Mouse (Mus musculus) spleen, adult 2 months (tissue): ENCODE data around the gene Eogt. TPM values are rescaled to one million over a fixed set of nuclear protein-coding genes. Genes with fewer than 3 reads are reported as not detected.

Experiments
- DNase-seq, 2 experiments: peaks; one replicate each; pipeline versions ENCODE4 v3.0.0 to v3.0.0-alpha.2; 2012 to 2021; ENCODE audit warnings: low spot score in 2 of 2, low read depth in 1 of 2
- H3K27ac ChIP-seq: fragments of 200-500 bp; 2 replicates; pipeline ENCODE4 v1.5.1; 2012; ENCODE audit warnings: low read length, inconsistent platforms; ENCODE audit not compliant: insufficient read depth
- H3K27me3 ChIP-seq: fragments of 200-500 bp; 2 replicates; pipeline ENCODE4 v1.6.1; 2012; ENCODE audit warnings: mild to moderate bottlenecking, moderate library complexity, low read length, inconsistent platforms; ENCODE audit not compliant: control insufficient read depth, insufficient read depth
- H3K36me3 ChIP-seq: fragments of 200-500 bp; 2 replicates; pipeline ENCODE4 v1.6.1; 2012; ENCODE audit warnings: mild to moderate bottlenecking, low read length, inconsistent platforms; ENCODE audit not compliant: control insufficient read depth, insufficient read depth
- H3K4me1 ChIP-seq: fragments of 200-500 bp; 2 replicates; pipeline ENCODE4 v1.6.1; 2011; ENCODE audit warnings: inconsistent platforms; ENCODE audit not compliant: control insufficient read depth, insufficient read depth, insufficient read length
- H3K4me3 ChIP-seq: fragments of 200-500 bp; 2 replicates; pipeline ENCODE4 v1.5.1; 2011; ENCODE audit warnings: mild to moderate bottlenecking, inconsistent platforms; ENCODE audit not compliant: insufficient read depth, insufficient read length; ENCODE audit errors: extremely low read depth
- CTCF ChIP-seq: fragments of 200-500 bp; IDR thresholded peaks from 2 replicates; pipeline ENCODE4 v1.5.1; 2011; ENCODE audit warnings: mild to moderate bottlenecking, inconsistent platforms; ENCODE audit not compliant: insufficient read depth, insufficient read length, insufficient replicate concordance; ENCODE audit errors: extremely low read depth
- POLR2A ChIP-seq: fragments of 200-500 bp; IDR thresholded peaks from 2 replicates; pipeline ENCODE4 v1.6.1; 2011; ENCODE audit warnings: low read depth, low read length, inconsistent platforms
- WGBS: fragments of 180-500 bp; shearing (Covaris S2); methylation state at CpG from one replicate; pipeline ENCODE4 v1.1.7; 2018; 5-methylcytosine and 5-hydroxymethylcytosine counted together
- polyA plus RNA-seq: library from polyadenylated mRNA; depleted of rRNA; stranded (reverse); fragments of >200 nt; gene quantifications from 2 replicates; pipeline ENCODE4 v1.2.3, GENCODE M21; 2012

The Eogt gene
- polyA plus RNA-seq, 1 experiment: 6.2 TPM

GRCm38 (mm10) chr6:97147755-97148382, 1.1 kb downstream of the Eogt start:
- Histone ChIP-seq H3K27ac (peak overlapping the region; percentile 62; the same call in 1 of the 2 replicates), H3K36me3 (peaks cover 3% of the 10 kb centered on the region), H3K27me3 (no peaks in the 10 kb centered on the region), H3K4me1 (peaks cover 4% of the 10 kb centered on the region; the same call in 1 of the 2 replicates), H3K4me3 (peak overlapping the region; percentile 93)
- DNase-seq: no peak
- WGBS: 47% methylated on average over 18 of the region's 18 CpGs
- TF ChIP-seq POLR2A (no peak), CTCF (no peak)

- Histone ChIP-seq H3K36me3 (peaks cover 5% of the 10 kb centered on the region), H3K27me3 (no peaks in the 10 kb centered on the region), H3K4me3 (no peak overlapping the region), H3K27ac (no peak overlapping the region), H3K4me1 (peaks cover 4% of the 10 kb centered on the region; the same call in 1 of the 2 replicates)
- TF ChIP-seq POLR2A (no peak), CTCF (no peak)
- WGBS: 93% methylated on average over 7 of the region's 7 CpGs
- no peak for DNase-seq
These were observed 3.8 kb downstream of the Eogt start for GRCm38 (mm10) chr6:97145156-97145555.

GRCm38 (mm10) chr6:97144359-97144758, 4.6 kb downstream of the Eogt start:
- DNase-seq: no peak
- 90% methylated on average over 7 of the region's 7 CpGs for WGBS
- Histone ChIP-seq H3K36me3 (peaks cover 5% of the 10 kb centered on the region), H3K4me3 (no peak overlapping the region), H3K4me1 (peaks cover 4% of the 10 kb centered on the region; the same call in 1 of the 2 replicates), H3K27ac (no peak overlapping the region), H3K27me3 (no peaks in the 10 kb centered on the region)
- TF ChIP-seq POLR2A (no peak), CTCF (no peak)

GRCm38 (mm10) chr6:97142611-97143010, 6.4 kb downstream of the Eogt start:
- Histone ChIP-seq H3K27ac (no peak overlapping the region), H3K27me3 (no peaks in the 10 kb centered on the region), H3K36me3 (peaks cover 5% of the 10 kb centered on the region), H3K4me1 (no peaks in the 10 kb centered on the region), H3K4me3 (no peak overlapping the region)
- TF ChIP-seq CTCF: no peak
- no peak for TF ChIP-seq POLR2A
- WGBS: 91% methylated on average over 8 of the region's 8 CpGs
- DNase-seq: no peak

GRCm38 (mm10) chr6:97141811-97142210, 7.2 kb downstream of the Eogt start:
- no peaks in the 10 kb centered on the region for H3K4me1 ChIP-seq
- TF ChIP-seq CTCF (no peak), POLR2A (no peak)
- no peak overlapping the region for H3K4me3 ChIP-seq
- no peaks in the 10 kb centered on the region for H3K27me3 ChIP-seq
- whole genome bisulfite sequencing: 89% methylated on average over 7 of the region's 7 CpGs
- H3K27ac ChIP-seq: no peak overlapping the region
- DNase-seq: no peak
- peaks cover 5% of the 10 kb centered on the region for H3K36me3 ChIP-seq

- Histone ChIP-seq H3K27ac (no peak overlapping the region), H3K36me3 (peaks cover 7% of the 10 kb centered on the region), H3K27me3 (no peaks in the 10 kb centered on the region), H3K4me3 (no peak overlapping the region), H3K4me1 (no peaks in the 10 kb centered on the region)
- DNase-seq: no peak
- WGBS: 95% methylated on average over 5 of the region's 5 CpGs
- TF ChIP-seq POLR2A (no peak), CTCF (no peak)
These were observed 16.2 kb downstream of the Eogt start for GRCm38 (mm10) chr6:97132707-97133303.

- WGBS: 80% methylated on average over 4 of the region's 4 CpGs
- H3K36me3 ChIP-seq: peaks cover 7% of the 10 kb centered on the region
- DNase-seq: no peak
- TF ChIP-seq CTCF (no peak), POLR2A (no peak)
- no peaks in the 10 kb centered on the region for H3K27me3 ChIP-seq
- H3K4me3 ChIP-seq: no peak overlapping the region
- no peaks in the 10 kb centered on the region for H3K4me1 ChIP-seq
- no peak overlapping the region for H3K27ac ChIP-seq
These were observed 17.2 kb downstream of the Eogt start for GRCm38 (mm10) chr6:97131808-97132207.

GRCm38 (mm10) chr6:97130979-97131378, 18.0 kb downstream of the Eogt start:
- Histone ChIP-seq H3K27me3 (no peaks in the 10 kb centered on the region), H3K4me1 (no peaks in the 10 kb centered on the region), H3K36me3 (peaks cover 7% of the 10 kb centered on the region), H3K4me3 (no peak overlapping the region), H3K27ac (no peak overlapping the region)
- 88% methylated on average over 5 of the region's 5 CpGs for WGBS
- DNase-seq: no peak
- TF ChIP-seq POLR2A (no peak), CTCF (no peak)
